Mouse (Mus musculus): ENCODE results near the gene Tut1. TPM values are rescaled to one million over a fixed set of nuclear protein-coding genes. Genes with fewer than 3 reads are reported as not detected.

Tut1 gene
- 35.6 and 38.1 TPM in 2 replicates for polyA plus RNA-seq (2016; fragmentation: Nextera tagmentation; extraction: Ambion mirVana)

DNA sequence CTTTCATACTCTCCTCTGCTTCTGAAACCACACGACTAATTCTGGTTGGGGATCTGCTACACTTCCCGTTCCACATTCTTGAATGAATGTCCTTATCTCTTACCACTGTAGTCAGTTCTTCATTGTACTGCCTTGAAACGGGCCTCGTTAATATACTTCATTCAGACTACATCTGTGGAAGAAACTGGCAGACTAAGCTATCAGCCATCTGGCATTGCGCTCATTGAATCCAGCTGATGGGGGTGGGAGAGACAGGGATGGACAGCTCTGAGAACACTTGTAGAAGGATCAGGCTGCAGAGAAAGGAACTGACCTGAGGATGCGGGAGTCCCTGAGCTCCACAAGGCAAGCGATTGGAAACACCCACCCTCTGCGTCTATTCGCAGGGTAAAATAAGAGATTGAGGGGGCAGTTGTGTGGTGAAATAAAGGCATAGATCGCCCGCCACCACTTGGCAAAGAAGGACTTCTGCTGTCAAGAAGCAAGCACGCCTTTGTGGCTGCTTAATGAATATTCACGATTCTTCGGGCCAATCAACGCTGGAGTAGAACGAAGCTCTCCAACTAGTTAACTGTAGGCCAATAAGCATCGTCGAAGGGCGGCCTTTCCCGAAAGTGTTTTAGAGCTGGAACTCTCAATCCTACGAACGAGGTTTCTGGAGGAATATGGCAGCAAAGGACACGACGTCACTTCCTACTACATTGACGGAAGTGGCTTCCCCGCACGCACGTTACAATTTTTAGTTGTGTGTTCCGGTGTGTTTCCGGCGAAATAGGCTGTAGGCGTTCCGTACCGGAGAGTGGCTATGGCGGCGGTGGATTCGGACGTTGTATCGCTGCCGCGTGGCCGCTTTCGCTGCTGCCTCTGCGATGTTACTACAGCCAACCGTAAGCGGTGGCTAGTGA lies at the start of gene Tut1:
TSS of gene Tut1 (plus strand) at position 713 of the 905 bp plus-strand sequence.
- H3K4me2 ChIP-seq (replicated peaks), result peak within 1 kb of the TSS; percentile 83
- peaks cover 64% of the 10 kb centered on the region for H3K36me3 ChIP-seq
- H3K9me3 ChIP-seq, result no peaks in the 10 kb centered on the region
- WGBS, result 4% methylated on average over 46 of the region's 46 CpGs
- peak within 1 kb of the TSS; percentile 78 for H3K9ac ChIP-seq
- peak within 1 kb of the TSS; percentile 78 for H3K27ac ChIP-seq
- no peaks in the 10 kb centered on the region for H3K27me3 ChIP-seq
- H3K4me1 ChIP-seq, result peaks cover 21% of the 10 kb centered on the region
- ATAC-seq (ENCODE audit: insufficient number of reproducible peaks, insufficient read depth, low FRiP score, low TSS enrichment), result peak; percentile 85
- H3K4me3 ChIP-seq, result peak within 1 kb of the TSS; percentile 77

- ATAC-seq (ENCODE audit: insufficient number of reproducible peaks, insufficient read depth, low FRiP score, low TSS enrichment), result no peak
- 92% methylated on average over 6 of the region's 6 CpGs for WGBS
- H3K4me2 ChIP-seq (replicated peaks), result no peak overlapping the region
- no peak overlapping the region for H3K4me3 ChIP-seq
- H3K4me1 ChIP-seq, result no peaks in the 10 kb centered on the region
- H3K9me3 ChIP-seq, result no peaks in the 10 kb centered on the region
- H3K27me3 ChIP-seq, result no peaks in the 10 kb centered on the region
- no peak overlapping the region for H3K9ac ChIP-seq
- no peak overlapping the region for H3K27ac ChIP-seq
- peaks cover 95% of the 10 kb centered on the region for H3K36me3 ChIP-seq
These were observed 45.1 kb upstream of the Tut1 start for GRCm38 (mm10) chr19:8908531-8908930.

DNA sequence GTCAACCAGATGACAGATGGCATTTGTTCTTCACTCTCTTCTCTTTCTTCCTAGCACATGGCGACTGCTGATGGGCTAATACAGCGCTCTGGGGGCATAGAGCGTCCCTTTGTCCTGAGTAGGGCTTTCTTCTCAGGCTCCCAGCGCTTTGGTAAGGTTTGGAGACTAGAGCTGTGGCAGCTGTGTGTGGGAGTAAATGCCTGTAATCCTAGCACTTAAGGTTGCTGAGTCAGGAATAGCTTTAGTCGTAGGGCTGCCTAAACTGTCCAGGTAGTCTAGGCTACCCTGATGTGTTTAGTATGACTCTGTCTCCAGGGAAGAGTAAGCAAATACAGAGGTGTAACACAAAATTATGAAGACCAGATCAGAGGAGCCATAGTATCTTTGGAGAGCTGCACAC lies 41.8 kb upstream of the Tut1 start:
- H3K36me3 ChIP-seq, result peaks cover 98% of the 10 kb centered on the region
- H3K9ac ChIP-seq, result no peak overlapping the region
- no peaks in the 10 kb centered on the region for H3K4me1 ChIP-seq
- WGBS, result 96% methylated on average over 5 of the region's 5 CpGs
- H3K4me3 ChIP-seq, result no peak overlapping the region
- H3K4me2 ChIP-seq (replicated peaks), result no peak overlapping the region
- no peaks in the 10 kb centered on the region for H3K9me3 ChIP-seq
- no peaks in the 10 kb centered on the region for H3K27me3 ChIP-seq
- no peak for ATAC-seq (ENCODE audit: insufficient number of reproducible peaks, insufficient read depth, low FRiP score, low TSS enrichment)
- no peak overlapping the region for H3K27ac ChIP-seq

DNA sequence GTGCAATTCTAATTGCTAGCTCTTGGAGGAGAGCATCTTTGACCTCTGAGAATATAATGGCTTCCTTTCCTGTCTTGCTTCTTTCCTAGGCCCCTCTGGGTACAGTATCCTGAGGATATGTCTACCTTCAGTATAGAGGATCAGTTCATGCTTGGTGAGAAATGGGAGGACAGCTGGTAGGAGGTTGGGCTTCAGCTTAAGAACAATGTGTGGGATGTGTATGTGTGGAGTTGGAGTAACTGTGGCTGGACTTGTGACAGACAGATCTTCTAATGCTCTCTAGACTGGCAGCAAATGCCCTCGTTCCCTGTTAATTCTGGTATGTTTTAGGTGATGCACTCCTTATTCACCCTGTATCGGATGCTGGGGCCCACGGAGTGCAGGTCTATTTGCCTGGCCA lies 39.4 kb upstream of the Tut1 start:
- no peaks in the 10 kb centered on the region for H3K27me3 ChIP-seq
- H3K4me3 ChIP-seq, result no peak overlapping the region
- ATAC-seq (ENCODE audit: insufficient number of reproducible peaks, insufficient read depth, low FRiP score, low TSS enrichment), result no peak
- H3K36me3 ChIP-seq, result peaks cover 81% of the 10 kb centered on the region
- no peak overlapping the region for H3K9ac ChIP-seq
- no peak overlapping the region for H3K4me2 ChIP-seq (replicated peaks)
- H3K4me1 ChIP-seq, result no peaks in the 10 kb centered on the region
- 95% methylated on average over 3 of the region's 3 CpGs for WGBS
- H3K9me3 ChIP-seq, result no peaks in the 10 kb centered on the region
- no peak overlapping the region for H3K27ac ChIP-seq

DNA sequence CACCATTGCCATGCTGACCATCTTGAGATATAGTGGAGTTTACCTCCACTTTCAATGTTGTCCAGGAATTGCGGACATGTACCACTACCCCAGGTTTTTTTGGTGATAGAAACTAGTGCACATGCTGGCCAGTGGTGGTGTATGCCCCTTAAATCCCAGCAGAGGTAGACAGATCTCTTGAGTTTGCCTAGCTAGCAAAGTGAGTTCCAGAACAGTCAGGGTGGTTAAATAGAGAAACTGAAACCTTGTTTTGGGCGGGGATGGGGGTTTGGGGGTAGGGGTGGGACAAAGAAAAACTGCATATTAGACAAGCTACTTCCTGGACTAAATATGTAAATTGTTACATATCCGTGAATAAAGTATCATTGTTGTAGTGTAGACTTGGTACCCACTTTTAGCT lies 34.6 kb upstream of the Tut1 start:
- no peak overlapping the region for H3K9ac ChIP-seq
- no peaks in the 10 kb centered on the region for H3K9me3 ChIP-seq
- no peaks in the 10 kb centered on the region for H3K27me3 ChIP-seq
- no peak overlapping the region for H3K27ac ChIP-seq
- no peak overlapping the region for H3K4me3 ChIP-seq
- ATAC-seq (ENCODE audit: insufficient number of reproducible peaks, insufficient read depth, low FRiP score, low TSS enrichment), result no peak
- peaks cover 36% of the 10 kb centered on the region for H3K36me3 ChIP-seq
- H3K4me1 ChIP-seq, result peaks cover 9% of the 10 kb centered on the region
- no peak overlapping the region for H3K4me2 ChIP-seq (replicated peaks)
- 91% methylated on average over 3 of the region's 3 CpGs for WGBS

- 64% methylated on average over 6 of the region's 6 CpGs for WGBS
- ATAC-seq (ENCODE audit: insufficient number of reproducible peaks, insufficient read depth, low FRiP score, low TSS enrichment), result no peak
- H3K27ac ChIP-seq, result peak overlapping the region; percentile 89
- no peaks in the 10 kb centered on the region for H3K9me3 ChIP-seq
- peak overlapping the region; percentile 72 for H3K4me3 ChIP-seq
- peaks cover 29% of the 10 kb centered on the region for H3K36me3 ChIP-seq
- no peak overlapping the region for H3K9ac ChIP-seq
- peaks cover 9% of the 10 kb centered on the region for H3K4me1 ChIP-seq
- H3K27me3 ChIP-seq, result no peaks in the 10 kb centered on the region
- peak overlapping the region; percentile 82 for H3K4me2 ChIP-seq (replicated peaks)
These were observed 34.0 kb upstream of the Tut1 start for GRCm38 (mm10) chr19:8919684-8920072.

GRCm38 (mm10) chr19:8920073-8920736 lies 33.4 kb upstream of the Tut1 start, which contains the start of gene B3gat3:
Gene B3gat3 (plus strand): TSS chr19:8920374.
- Histone ChIP-seq H3K4me2 (replicated peaks) (peak within 1 kb of the TSS; percentile 82), H3K27me3 (no peaks in the 10 kb centered on the region), H3K36me3 (peaks cover 24% of the 10 kb centered on the region), H3K9me3 (no peaks in the 10 kb centered on the region), H3K27ac (peak within 1 kb of the TSS; percentile 89), H3K4me3 (peak within 1 kb of the TSS; percentile 72), H3K4me1 (peaks cover 9% of the 10 kb centered on the region), H3K9ac (peak within 1 kb of the TSS; percentile 76)
- 3% methylated on average over 50 of the region's 50 CpGs for WGBS
- peak; percentile 95 for ATAC-seq (ENCODE audit: insufficient number of reproducible peaks, insufficient read depth, low FRiP score, low TSS enrichment)

- WGBS, result 2% methylated on average over 6 of the region's 6 CpGs
- Histone ChIP-seq H3K4me2 (replicated peaks) (peak overlapping the region; percentile 82), H3K4me3 (peak overlapping the region; percentile 72), H3K36me3 (peaks cover 24% of the 10 kb centered on the region), H3K27ac (peak overlapping the region; percentile 89), H3K27me3 (no peaks in the 10 kb centered on the region), H3K9ac (peak overlapping the region; percentile 76), H3K4me1 (peaks cover 9% of the 10 kb centered on the region), H3K9me3 (no peaks in the 10 kb centered on the region)
- no peak; the same call in 1 of the 2 replicates for ATAC-seq (ENCODE audit: insufficient number of reproducible peaks, insufficient read depth, low FRiP score, low TSS enrichment)
These were observed 32.8 kb upstream of the Tut1 start for GRCm38 (mm10) chr19:8920836-8921291.

DNA sequence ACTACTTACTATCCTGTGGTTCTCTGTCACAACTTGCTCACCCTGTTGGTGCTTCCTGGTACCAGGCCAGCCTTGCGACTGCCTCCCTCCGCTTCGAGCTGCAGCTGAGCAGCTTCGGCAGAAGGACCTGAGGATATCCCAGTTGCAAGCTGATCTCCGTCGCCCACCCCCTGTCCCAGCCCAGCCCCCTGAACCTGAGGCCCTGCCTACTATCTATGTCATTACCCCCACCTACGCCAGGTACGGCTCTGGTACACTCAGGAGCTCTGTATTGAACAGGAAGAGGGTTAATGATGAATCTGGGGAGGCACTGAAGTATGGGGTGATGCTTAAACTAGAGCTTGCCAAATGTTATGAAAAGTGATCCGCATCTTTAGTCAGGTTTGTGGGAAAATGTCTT lies 31.9 kb upstream of the Tut1 start:
- ATAC-seq (ENCODE audit: insufficient number of reproducible peaks, insufficient read depth, low FRiP score, low TSS enrichment), result no peak
- no peak overlapping the region for H3K9ac ChIP-seq

DNA sequence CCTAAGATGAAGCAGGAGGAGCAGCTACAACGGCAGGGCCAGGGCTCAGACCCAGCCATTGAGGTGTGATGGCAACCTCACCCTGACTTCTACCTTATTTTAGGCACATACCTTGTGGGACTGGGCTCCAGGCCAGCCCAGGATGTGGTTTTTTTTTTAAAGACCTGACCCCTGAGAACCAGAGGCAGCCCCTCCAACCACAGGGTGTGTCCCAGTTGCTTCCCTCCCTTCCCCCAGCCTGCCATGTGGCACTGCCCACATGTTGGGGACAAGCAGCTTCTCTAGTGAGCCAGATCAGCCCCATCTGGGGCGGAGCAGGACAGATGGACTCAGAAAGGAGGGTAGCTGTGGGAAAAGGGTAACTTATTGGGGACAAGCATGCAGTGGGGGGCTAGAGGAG lies 26.9 kb upstream of the Tut1 start:
- Histone ChIP-seq H3K9me3 (no peaks in the 10 kb centered on the region), H3K27ac (no peak overlapping the region), H3K9ac (no peak overlapping the region), H3K4me1 (peaks cover 10% of the 10 kb centered on the region), H3K36me3 (peaks cover 21% of the 10 kb centered on the region), H3K4me3 (no peak overlapping the region), H3K27me3 (no peaks in the 10 kb centered on the region), H3K4me2 (replicated peaks) (no peak overlapping the region)
- ATAC-seq (ENCODE audit: insufficient number of reproducible peaks, insufficient read depth, low FRiP score, low TSS enrichment), result no peak
- 85% methylated on average over 2 of the region's 2 CpGs for WGBS

More for the DNA sequence above, 31.9 kb upstream of the Tut1 start:
- 0 out of 2 replicates have a peak overlapping the region, but pooled peaks have one; percentile 72 for H3K4me3 ChIP-seq
- WGBS, result 53% methylated on average over 9 of the region's 9 CpGs
- H3K9me3 ChIP-seq, result no peaks in the 10 kb centered on the region
- H3K4me2 ChIP-seq (replicated peaks), result peak overlapping the region; percentile 82
- no peak overlapping the region for H3K27ac ChIP-seq
- peaks cover 9% of the 10 kb centered on the region for H3K4me1 ChIP-seq
- no peaks in the 10 kb centered on the region for H3K27me3 ChIP-seq
- peaks cover 23% of the 10 kb centered on the region for H3K36me3 ChIP-seq

DNA sequence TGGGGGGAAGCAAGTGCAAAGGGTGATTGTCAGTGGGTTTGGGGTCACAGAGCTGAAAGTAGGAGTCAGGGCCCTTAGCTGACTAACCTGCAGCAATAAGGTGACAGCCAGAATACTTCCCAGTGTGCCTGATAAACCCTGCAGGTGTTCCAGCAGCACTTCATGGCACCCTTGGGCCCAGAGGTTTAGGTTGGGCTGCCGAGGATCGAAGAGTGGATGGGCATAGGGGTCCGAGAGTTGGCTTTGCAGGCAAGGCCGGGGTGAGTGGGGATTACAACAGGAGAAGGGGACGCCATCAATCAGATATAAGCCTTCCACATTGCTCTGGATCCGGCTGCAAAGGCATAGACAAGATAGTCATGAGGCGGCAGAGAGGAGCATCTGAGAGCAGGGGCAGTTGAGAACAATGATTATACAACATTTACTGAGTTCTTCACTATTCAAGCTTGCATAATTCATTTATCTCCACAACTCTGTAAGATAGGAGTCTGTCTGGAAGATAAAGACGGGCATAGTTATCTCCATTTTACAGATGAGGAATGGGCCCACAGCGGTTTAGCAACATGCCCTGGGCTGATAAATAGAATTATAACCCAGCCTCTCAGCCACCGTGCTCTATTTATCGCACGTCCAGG lies 25.6 kb upstream of the Tut1 start:
- WGBS, result 88% methylated on average over 12 of the region's 12 CpGs
- H3K36me3 ChIP-seq, result peaks cover 20% of the 10 kb centered on the region
- H3K4me2 ChIP-seq (replicated peaks), result no peak overlapping the region
- H3K27me3 ChIP-seq, result no peaks in the 10 kb centered on the region
- no peak for ATAC-seq (ENCODE audit: insufficient number of reproducible peaks, insufficient read depth, low FRiP score, low TSS enrichment)
- H3K9ac ChIP-seq, result no peak overlapping the region
- no peak overlapping the region for H3K27ac ChIP-seq
- no peak overlapping the region for H3K4me3 ChIP-seq
- peaks cover 9% of the 10 kb centered on the region; the same call in 1 of the 2 replicates for H3K4me1 ChIP-seq
- no peaks in the 10 kb centered on the region for H3K9me3 ChIP-seq
